Mouse (Mus musculus): ENCODE results near the gene Cln6.
"Not testable (repeated sequence)": the region's sequence is repeated elsewhere in the genome, so short reads cannot be mapped to it uniquely, and the experiment has no call there.

Gene Cln6

GRCm38 (mm10) chr9:62829877-62830276, 8.7 kb upstream of the Cln6 start:
- peak; percentile 66 for DNase-seq (ENCODE audit: low read depth)

- no peak for DNase-seq (ENCODE audit: low read depth)
Observed at GRCm38 (mm10) chr9:62834906-62835305, 3.7 kb upstream of the Cln6 start.

- DNase-seq (ENCODE audit: low read depth): peak; percentile 34
Observed at GRCm38 (mm10) chr9:62835705-62836446, 2.7 kb upstream of the Cln6 start.

DNA sequence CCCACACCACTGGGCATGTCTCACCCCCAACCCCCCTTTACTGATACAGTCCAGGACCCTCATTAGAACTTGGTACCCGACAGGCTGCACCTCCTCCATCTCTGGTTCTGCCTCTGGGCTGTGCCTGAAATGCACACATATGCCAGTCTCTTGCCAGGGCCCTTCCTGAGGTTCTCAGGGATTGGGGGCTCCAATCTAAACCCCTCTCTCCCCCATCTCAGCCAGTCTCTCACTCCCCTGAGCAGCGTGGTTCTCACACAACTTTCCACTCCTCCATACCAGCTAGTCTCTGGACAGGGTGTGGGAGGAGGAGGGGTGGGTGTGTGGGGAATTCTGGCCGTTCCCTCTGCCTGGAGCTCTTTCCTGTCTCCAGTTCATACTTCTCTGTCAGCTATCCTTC, 974 bp upstream of the Cln6 start:
- no peak for DNase-seq (ENCODE audit: low read depth)

GRCm38 (mm10) chr9:62838146-62838505, 459 bp upstream of the Cln6 start:
- DNase-seq (ENCODE audit: low read depth): no peak

DNA sequence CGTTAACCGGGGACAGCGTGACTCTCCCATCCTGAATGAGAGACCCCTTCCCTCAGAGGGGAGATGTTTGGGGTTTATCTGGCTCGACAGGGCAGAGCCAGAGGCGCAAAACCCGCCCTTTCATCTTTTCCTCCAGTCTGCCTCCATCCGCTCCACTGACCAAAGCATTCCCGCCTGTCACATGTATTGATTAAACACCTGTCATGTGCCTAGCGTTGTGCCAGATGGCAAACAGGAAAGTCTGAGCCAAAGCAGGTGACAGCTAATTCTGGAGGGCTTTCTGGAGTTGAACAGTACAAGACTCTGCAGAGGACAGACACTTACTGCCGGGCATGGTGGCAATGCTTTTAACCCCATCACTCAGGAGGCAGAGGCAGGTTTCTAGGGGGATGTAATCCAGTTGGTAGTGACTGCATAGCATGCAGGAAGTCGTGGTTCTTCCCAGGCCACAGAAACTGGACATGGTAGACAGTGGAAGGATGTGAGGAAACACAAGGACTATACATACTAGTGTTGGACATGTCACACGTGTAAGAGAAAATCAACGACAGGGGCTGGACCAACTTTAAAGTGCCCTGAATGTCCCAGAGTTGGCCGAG, 686 bp downstream of the Cln6 start:
- DNase-seq (ENCODE audit: low read depth): peak; percentile 31

- DNase-seq (ENCODE audit: low read depth): no peak
Observed at GRCm38 (mm10) chr9:62843356-62844024, 4.9 kb downstream of the Cln6 start.

DNA sequence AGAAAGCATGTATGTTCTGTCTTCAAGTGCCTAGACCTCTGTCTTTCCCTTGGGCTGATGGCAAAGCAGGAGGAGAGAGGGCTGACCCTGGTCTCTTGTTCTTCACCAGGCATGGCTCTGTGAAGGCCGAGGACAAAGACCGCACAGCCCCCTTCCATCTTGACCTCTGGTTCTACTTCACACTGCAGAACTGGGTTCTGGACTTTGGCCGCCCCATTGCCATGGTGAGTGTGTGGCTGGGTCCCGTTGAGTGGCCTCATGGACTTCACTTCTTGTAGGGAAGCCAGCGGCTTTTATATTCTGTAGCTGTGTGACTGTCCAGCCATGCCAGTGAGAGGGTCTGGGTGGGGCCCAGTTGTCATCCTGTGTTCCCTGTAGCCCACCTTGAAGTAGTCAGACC, 5.9 kb downstream of the Cln6 start:
- no peak for DNase-seq (ENCODE audit: low read depth)

GRCm38 (mm10) chr9:62847694-62848093, 9.1 kb downstream of the Cln6 start:
- DNase-seq (ENCODE audit: low read depth): peak; percentile 92

GRCm38 (mm10) chr9:62848641-62849040, 10.1 kb downstream of the Cln6 start:
- DNase-seq (ENCODE audit: low read depth): no peak

- no peak for DNase-seq (ENCODE audit: low read depth)
Observed at GRCm38 (mm10) chr9:62851571-62851970, 13.0 kb downstream of the Cln6 start.

DNA sequence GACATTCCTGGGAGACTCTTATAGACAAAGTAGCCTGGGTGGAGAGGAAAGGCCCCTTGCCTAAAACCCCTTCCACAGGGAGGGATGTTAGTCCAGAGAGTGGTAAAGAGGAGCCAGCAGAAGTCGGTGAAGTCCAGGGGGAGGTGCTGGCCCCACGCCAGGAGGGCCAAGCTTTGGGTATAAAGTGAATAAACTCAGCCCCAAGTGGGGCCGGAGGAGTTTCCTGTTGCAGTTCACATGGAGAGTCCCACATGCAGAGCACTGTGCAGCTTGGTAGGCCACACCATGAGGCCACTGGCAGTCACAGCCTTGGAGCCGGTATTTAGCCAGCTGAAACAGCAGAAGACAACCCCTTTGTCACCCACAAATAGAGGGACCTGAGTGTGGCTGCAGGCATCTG, 15.9 kb downstream of the Cln6 start:
- peak; percentile 46 for DNase-seq (ENCODE audit: low read depth)

DNA sequence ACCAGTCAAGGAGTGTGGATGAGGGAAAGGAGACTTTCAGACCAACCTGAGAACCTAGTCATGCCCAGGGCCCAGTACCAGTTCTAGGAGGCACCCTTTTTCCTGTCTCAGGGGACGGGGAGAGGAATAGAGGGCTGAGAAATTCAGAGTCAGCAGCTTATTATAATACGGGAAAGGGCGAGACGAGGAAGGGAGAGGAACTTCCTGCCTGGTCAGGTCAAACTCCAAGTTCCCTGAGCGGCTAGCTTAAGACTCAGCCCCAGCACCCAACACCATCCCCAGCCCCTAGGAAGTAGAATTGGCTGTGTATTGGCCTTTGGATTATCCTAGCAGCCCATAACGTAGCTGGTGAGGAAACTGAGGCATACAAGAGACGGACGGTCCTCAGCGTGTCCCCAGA, 18.6 kb downstream of the Cln6 start:
- no peak for DNase-seq (ENCODE audit: low read depth)

DNA sequence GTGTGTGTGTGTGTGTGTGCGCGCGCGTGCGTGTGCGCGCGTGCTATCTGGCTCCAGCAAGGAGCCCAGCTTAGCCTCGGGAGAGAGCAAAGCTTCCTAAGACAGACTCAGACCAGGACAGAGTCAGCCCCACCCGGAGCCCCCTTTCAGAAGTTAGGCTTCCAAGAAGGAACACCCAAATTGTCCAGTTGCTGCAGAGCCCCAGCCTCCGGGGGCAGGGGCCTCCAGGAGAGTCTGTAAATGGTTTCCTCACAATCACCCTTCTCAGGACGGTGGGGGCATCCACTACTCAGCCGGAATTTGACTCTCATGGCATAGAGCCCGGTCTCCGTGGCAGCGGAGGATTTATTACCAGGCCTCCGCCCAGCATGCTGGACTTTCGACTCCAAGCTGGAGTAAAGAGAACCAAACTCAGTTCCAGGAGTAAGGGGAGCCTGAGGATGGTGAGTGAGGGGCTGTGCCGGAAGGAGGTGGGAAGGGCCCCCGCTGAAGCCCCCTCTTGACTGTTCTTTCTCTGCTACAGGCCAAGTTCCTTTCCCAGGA, 19.2 kb downstream of the Cln6 start, which contains the start of gene Calml4:
Gene Calml4, plus strand, starts transcription at position 362 of the 543 bp plus-strand sequence.
- peak; percentile 95 for DNase-seq (ENCODE audit: low read depth)

- peak; percentile 40 for DNase-seq (ENCODE audit: low read depth)
Observed at GRCm38 (mm10) chr9:62858266-62859019, 19.9 kb downstream of the Cln6 start.

DNA sequence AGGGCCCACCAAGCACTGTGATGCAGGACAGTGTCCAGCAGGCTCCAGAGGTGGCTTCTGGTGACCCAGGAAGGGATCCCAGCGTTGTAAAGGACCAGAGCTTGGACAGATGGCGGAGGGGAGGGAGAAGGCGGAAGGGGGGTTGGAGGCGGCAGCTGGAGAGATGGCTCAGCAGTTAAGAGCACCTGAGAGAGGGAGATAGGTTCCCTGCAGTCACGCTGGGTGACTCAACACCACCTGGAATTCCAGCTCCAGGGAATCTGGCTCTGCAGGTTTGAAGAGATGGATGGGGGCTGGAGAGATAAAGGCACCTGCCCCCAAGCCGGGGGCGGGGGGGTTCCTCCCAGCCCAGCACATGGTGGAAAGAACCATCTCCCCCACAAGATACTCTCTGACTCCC, 21.5 kb downstream of the Cln6 start:
- not testable (repeated sequence) for DNase-seq (ENCODE audit: low read depth)

DNA sequence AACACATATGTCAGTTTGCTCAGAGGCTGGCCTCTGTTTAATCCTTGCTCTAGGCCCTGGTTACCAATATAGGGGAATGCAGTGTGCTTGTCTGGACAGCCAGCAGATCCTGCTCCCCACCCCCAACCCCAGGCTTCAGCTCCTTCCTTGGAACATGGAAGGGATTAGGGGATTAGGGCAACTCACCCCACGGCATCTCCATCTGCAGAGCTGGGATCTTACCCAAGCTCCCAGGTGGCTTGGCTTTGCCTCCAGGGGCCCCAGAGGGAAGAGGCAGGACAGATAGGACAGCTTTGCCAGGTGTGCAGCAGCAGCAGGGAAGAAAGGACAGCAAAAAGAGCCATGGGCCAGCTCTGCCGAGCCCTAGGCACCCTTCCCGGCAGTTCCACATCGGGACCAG, 22.3 kb downstream of the Cln6 start:
- DNase-seq (ENCODE audit: low read depth): no peak

DNA sequence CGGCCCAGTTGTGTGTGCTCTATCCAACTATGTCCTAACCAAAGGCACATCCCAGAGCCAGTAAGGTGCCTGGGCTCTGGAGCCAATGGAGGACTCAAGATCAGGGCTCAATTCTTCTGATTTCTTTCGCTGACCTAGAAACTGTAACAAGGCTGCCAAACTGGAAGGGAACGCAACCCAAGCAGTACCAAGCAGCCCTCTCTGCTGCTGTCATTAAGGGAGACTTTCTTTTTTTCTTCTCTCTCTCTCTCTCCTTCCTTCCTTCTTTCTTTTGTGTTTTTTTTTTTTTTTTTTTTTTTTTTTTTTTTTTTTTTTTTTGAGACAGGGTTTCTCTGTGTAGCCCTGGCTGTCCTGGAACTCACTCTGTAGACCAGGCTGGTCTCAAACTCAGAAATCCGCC, 30.7 kb downstream of the Cln6 start:
- not testable (repeated sequence) for DNase-seq (ENCODE audit: low read depth)

GRCm38 (mm10) chr9:62870728-62871127, 32.1 kb downstream of the Cln6 start:
- no peak for DNase-seq (ENCODE audit: low read depth)

- DNase-seq (ENCODE audit: low read depth): no peak
Observed at GRCm38 (mm10) chr9:62876966-62877616, 38.5 kb downstream of the Cln6 start.

GRCm38 (mm10) chr9:62877825-62878224, 39.2 kb downstream of the Cln6 start:
- peak; percentile 22 for DNase-seq (ENCODE audit: low read depth)

- DNase-seq (ENCODE audit: low read depth): peak; percentile 22
Observed at GRCm38 (mm10) chr9:62881871-62882270, 43.3 kb downstream of the Cln6 start.

All from NIH3T3 (cell line).